Mouse (Mus musculus) heart, embryonic 11.5 days (tissue): ENCODE measurements around the gene Lrmda. TPM values are rescaled to one million over a fixed set of nuclear protein-coding genes. Genes with fewer than 3 reads are reported as not detected.

Experiments
- ATAC-seq: fragments of 200-750 bp; cut with Nextera tagmentation; replicated peaks from 2 replicates; pipeline ENCODE4 v1.8.0; 2017; ENCODE audit warnings: moderate library complexity; ENCODE audit not compliant: insufficient number of reproducible peaks, low FRiP score, low TSS enrichment
- H3K27ac ChIP-seq: fragments of 300-500 bp; sonication (generic); 2 replicates; pipeline ENCODE4 v1.5.1; 2014; ENCODE audit warnings: mild to moderate bottlenecking, low read depth, low read length
- H3K27me3 ChIP-seq: fragments of 300-500 bp; sonication (generic); 2 replicates; pipeline ENCODE4 v1.6.1; 2014; ENCODE audit warnings: mild to moderate bottlenecking, low read length, mixed read lengths; ENCODE audit not compliant: control insufficient read depth, insufficient read depth
- H3K36me3 ChIP-seq: fragments of 300-500 bp; sonication (generic); 2 replicates; pipeline ENCODE4 v1.6.1; 2014; ENCODE audit warnings: mild to moderate bottlenecking, low read length, moderate library complexity, mixed read lengths; ENCODE audit not compliant: control insufficient read depth, insufficient read depth
- H3K4me1 ChIP-seq: fragments of 300-500 bp; sonication (generic); 2 replicates; pipeline ENCODE4 v1.6.1; 2014; ENCODE audit warnings: low read length; ENCODE audit not compliant: control insufficient read depth, insufficient read depth
- H3K4me2 ChIP-seq: fragments of 300-500 bp; sonication (generic); 2 replicates; pipeline ENCODE4 v1.6.1; 2014; ENCODE audit warnings: mild to moderate bottlenecking, moderate library complexity
- H3K4me3 ChIP-seq: fragments of 300-500 bp; sonication (generic); 2 replicates; pipeline ENCODE4 v1.5.1; 2014; ENCODE audit warnings: low read depth, low read length
- H3K9ac ChIP-seq: fragments of 300-500 bp; sonication (generic); 2 replicates; pipeline ENCODE4 v1.6.1; 2014; ENCODE audit warnings: mild to moderate bottlenecking, low read depth, low read length, moderate library complexity
- H3K9me3 ChIP-seq: fragments of 300-500 bp; sonication (generic); replicated peaks from 2 replicates; pipeline ENCODE4 v1.6.1; 2016; ENCODE audit warnings: low read length; ENCODE audit not compliant: control insufficient read depth
- WGBS: fragments of 180-500 bp; shearing (Covaris S2); extraction: QIAGEN DNeasy Blood & Tissue Kit; methylation state at CpG from one replicate; pipeline ENCODE4 v1.1.7; 2014; ENCODE audit not compliant: insufficient replicate concordance; 5-methylcytosine and 5-hydroxymethylcytosine counted together
- polyA plus RNA-seq: library from polyadenylated mRNA; unstranded; fragments of >200 nt; fragmentation: Nextera tagmentation; extraction: Ambion mirVana; gene quantifications from 2 replicates; pipeline ENCODE4 v1.2.1, GENCODE M21; 2014

Lrmda gene
- polyA plus RNA-seq, 1 experiment from 2014 or later, result 0.70 TPM

DNA sequence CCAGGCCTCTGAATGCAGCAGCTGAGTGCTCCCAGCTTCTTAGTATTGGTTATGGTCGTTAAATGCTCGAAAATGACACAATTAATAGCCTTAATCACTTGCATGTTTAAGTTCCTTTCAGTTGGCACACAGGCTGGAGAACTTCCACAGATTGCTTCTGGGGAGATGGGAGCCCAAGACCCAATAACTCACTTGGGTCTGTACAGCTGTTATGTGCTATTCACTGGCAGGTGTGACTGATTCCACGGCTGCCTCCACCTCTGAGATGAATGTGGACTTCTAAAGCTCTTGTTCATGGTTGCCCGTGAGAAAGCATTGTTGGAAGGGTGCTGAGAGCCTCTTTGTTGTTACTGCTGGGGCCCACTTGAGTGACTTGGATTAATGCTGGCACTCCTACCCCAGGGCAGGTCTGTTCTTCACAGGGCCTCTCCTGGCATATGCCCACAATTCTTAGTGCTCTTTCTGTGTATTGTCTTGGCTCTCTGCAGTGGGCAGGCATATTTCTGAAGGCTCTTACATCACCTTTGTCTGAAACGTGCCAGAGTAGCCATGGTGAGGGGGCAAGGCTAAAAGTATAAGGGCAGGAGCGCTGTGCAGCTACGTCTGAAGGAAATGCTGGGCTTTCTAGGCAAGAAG lies 111.6 kb downstream of the Lrmda start:
- no peaks in the 10 kb centered on the region for H3K4me1 ChIP-seq
- no peaks in the 10 kb centered on the region for H3K27me3 ChIP-seq
- H3K9ac ChIP-seq, result no peak overlapping the region
- 70% methylated on average over 7 of the region's 7 CpGs for WGBS
- H3K9me3 ChIP-seq, result no peaks in the 10 kb centered on the region
- no peak overlapping the region for H3K4me2 ChIP-seq
- no peak for ATAC-seq
- H3K27ac ChIP-seq, result no peak overlapping the region
- H3K36me3 ChIP-seq, result no peaks in the 10 kb centered on the region
- H3K4me3 ChIP-seq, result no peak overlapping the region

DNA sequence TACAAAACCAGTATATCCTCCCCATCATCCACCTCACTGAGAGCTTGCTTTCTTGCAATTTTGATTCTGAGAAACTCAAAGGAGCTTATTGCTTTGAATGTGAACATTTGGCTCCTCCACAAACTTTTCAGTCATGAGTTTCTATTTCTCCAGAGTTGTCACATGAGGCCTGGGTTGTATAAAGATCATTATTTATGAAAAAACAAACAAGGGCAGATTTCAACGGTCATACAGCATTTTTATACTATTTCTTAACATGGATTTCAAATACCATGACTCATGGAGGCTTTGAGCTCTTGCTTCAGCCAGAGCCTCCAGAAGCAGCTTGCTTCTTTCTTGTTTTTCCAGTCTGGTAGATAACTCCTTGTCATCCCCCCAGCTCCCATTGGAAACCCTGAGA lies 119.8 kb downstream of the Lrmda start:
- no peak overlapping the region for H3K4me2 ChIP-seq
- H3K9me3 ChIP-seq, result no peaks in the 10 kb centered on the region
- no peak overlapping the region for H3K27ac ChIP-seq
- H3K27me3 ChIP-seq, result no peaks in the 10 kb centered on the region
- no peak for ATAC-seq
- 77% methylated on average over 1 of the region's 1 CpGs for WGBS
- H3K4me1 ChIP-seq, result no peaks in the 10 kb centered on the region
- H3K4me3 ChIP-seq, result no peak overlapping the region
- no peaks in the 10 kb centered on the region for H3K36me3 ChIP-seq
- H3K9ac ChIP-seq, result no peak overlapping the region

DNA sequence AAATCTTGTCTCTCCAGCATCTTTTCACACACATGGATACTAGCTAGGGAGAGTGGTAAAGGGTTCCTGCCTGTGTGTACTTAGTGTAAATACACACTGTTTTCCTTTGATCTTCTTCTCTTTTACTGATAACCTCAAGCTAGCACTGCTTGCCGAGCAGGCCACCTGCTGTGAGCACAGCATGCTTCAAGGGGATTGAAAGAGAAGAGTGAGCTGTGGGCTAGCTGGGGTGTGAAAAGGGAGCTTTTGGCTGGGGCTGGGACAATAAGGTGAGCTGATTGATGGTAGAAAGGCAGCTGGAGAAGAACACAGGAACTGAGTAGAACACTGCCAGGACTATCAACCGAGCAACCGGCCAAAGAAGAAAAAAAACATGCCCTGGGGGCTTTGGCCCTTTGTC lies 124.5 kb downstream of the Lrmda start:
- H3K9me3 ChIP-seq, result no peaks in the 10 kb centered on the region
- H3K9ac ChIP-seq, result no peak overlapping the region
- H3K27ac ChIP-seq, result no peak overlapping the region
- H3K36me3 ChIP-seq, result no peaks in the 10 kb centered on the region
- no peak overlapping the region for H3K4me3 ChIP-seq
- no peak overlapping the region for H3K4me2 ChIP-seq
- H3K4me1 ChIP-seq, result 0 out of 2 replicates have a peak, but pooled peaks cover 3% of the 10 kb centered on the region
- WGBS, result 27% methylated on average over 3 of the region's 3 CpGs
- ATAC-seq, result no peak
- H3K27me3 ChIP-seq, result no peaks in the 10 kb centered on the region

DNA sequence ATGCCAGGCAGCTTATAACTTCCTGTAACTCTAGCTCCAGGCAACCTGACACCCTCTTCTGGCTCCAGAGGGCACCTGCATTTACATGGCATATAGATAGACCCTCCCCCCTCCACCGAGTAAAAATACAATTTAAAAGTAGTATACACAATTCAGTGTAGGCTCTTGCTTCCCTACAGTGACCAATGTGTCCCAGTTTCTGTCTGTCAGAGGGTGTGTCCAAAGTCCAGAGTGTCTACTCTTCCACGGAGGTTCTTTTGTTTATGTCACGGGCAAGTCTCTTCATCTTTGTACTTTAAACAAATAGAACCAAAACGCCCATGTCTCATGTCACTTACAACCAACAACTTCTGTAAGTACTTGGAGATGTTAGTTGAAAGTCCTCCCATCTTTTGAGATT lies 126.4 kb downstream of the Lrmda start:
- no peak overlapping the region for H3K9ac ChIP-seq
- no peaks in the 10 kb centered on the region for H3K36me3 ChIP-seq
- H3K9me3 ChIP-seq, result no peaks in the 10 kb centered on the region
- no peak overlapping the region for H3K27ac ChIP-seq
- no peak for ATAC-seq
- H3K4me1 ChIP-seq, result 0 out of 2 replicates have a peak, but pooled peaks cover 3% of the 10 kb centered on the region
- WGBS, result 62% methylated on average over 4 of the region's 4 CpGs
- H3K27me3 ChIP-seq, result no peaks in the 10 kb centered on the region
- H3K4me3 ChIP-seq, result no peak overlapping the region
- no peak overlapping the region for H3K4me2 ChIP-seq

DNA sequence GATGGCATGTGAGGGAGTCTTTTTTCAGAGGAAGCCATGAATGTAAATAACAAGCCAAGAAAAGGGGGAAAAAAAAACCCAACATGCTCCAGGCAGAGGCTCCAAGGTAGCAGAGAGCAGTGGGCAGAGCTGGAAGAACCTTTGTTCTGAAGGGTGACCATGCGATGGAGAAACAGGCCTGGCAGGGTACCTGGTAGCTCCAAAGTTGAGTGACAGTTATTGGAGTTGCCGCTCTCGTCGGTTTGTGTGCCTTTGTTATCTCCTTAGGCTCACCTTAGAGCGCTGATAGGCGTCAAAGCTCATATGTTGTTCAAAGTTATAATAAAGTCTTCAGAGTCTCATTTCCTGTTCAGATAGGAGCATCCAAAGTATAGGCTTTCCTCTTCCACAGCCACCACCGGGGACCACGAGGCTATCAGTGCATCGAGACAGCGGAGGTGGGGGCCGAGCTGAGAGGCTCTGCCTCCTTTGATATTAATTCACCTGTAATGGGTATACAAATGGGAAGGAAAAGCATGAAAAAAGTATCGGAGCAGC lies 127.1 kb downstream of the Lrmda start:
- H3K27me3 ChIP-seq, result no peaks in the 10 kb centered on the region
- 0 out of 2 replicates have a peak, but pooled peaks cover 3% of the 10 kb centered on the region for H3K4me1 ChIP-seq
- H3K36me3 ChIP-seq, result no peaks in the 10 kb centered on the region
- H3K9me3 ChIP-seq, result no peaks in the 10 kb centered on the region
- ATAC-seq, result no peak
- no peak overlapping the region for H3K4me3 ChIP-seq
- no peak overlapping the region for H3K9ac ChIP-seq
- WGBS, result 77% methylated on average over 12 of the region's 12 CpGs
- H3K4me2 ChIP-seq, result no peak overlapping the region
- no peak overlapping the region for H3K27ac ChIP-seq

DNA sequence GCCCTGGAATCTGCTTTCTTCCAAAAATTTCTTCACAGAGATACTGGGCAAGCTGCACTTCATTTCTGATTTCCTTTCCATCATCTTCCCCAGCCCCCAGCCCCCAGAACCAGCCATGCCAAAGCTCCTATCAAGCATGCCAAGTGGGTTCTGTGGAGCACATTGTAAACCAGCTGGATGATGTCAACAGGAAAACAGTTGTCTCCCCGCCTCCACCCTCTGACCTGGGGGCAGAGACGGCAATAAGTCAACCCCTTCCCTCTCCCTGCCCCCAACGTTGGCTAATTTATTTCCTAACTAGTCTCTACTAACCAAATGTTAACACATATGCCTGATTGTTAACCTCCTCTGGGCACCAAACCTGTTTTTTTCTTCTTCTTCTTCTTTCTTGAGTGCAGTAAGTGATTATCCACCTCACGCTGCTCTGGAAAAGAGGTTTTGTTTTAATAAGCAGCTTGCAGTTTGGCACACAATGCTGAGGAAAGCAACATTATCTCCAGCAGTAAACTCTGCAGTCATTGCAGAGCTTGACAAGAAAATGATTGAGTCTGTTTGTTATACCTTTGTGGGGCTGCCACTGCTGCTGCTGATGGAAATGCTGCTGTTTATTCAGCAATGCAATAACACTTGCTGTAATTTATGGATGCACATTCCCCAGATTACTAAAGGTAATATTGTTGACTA lies 128.0 kb downstream of the Lrmda start:
- H3K27ac ChIP-seq, result no peak overlapping the region
- H3K9me3 ChIP-seq, result no peaks in the 10 kb centered on the region
- H3K36me3 ChIP-seq, result no peaks in the 10 kb centered on the region
- WGBS, result 19% methylated on average over 4 of the region's 4 CpGs
- no peak overlapping the region for H3K4me2 ChIP-seq
- ATAC-seq, result no peak
- H3K4me1 ChIP-seq, result 0 out of 2 replicates have a peak, but pooled peaks cover 3% of the 10 kb centered on the region
- H3K27me3 ChIP-seq, result no peaks in the 10 kb centered on the region
- no peak overlapping the region for H3K9ac ChIP-seq
- no peak overlapping the region for H3K4me3 ChIP-seq

DNA sequence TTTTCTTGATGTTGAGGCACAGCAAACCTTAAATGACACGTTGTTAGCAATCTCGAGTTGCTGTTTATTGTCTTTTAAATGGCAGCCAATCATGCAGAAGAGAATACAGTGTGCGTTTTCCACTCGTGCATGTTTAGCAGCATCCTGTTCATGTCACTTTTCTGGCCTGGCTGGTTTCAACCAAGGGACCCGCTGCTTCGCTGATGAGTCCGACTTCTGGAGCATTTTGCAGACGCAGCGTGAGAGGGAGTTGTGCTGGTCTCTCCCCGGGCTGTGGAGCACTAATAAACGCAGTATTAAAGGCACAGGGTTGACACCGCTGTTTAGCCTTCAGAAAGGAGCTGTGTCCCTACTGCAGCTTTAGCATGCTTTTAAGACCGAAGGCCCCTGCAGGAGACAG lies 133.2 kb downstream of the Lrmda start:
- Histone ChIP-seq H3K9ac (no peak overlapping the region), H3K4me2 (no peak overlapping the region), H3K4me1 (peaks cover 15% of the 10 kb centered on the region), H3K9me3 (no peaks in the 10 kb centered on the region), H3K36me3 (no peaks in the 10 kb centered on the region), H3K4me3 (no peak overlapping the region), H3K27me3 (no peaks in the 10 kb centered on the region), H3K27ac (no peak overlapping the region)
- WGBS, result 56% methylated on average over 13 of the region's 13 CpGs
- no peak for ATAC-seq

DNA sequence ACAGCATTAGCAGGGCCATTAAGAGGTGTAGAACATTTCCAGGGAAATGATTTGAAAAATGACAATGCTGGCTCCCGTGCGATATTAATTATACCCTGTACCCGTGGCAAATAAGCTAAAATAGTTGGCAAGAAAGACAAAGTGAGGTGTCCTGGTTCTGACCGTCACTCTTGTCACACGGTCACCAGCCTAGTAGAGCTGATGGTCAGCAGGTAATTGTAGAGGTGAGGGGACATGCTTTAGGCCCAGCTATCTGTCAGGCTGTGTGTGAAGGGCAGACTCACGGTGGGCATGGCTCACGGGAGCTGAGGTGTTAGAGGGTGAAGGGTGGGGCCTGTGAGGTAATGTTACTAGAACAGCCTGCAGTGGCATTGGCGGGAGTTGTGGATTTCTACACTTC lies 134.6 kb downstream of the Lrmda start:
- Histone ChIP-seq H3K9me3 (no peaks in the 10 kb centered on the region), H3K27me3 (no peaks in the 10 kb centered on the region), H3K4me1 (peaks cover 15% of the 10 kb centered on the region), H3K9ac (no peak overlapping the region), H3K4me2 (no peak overlapping the region), H3K36me3 (no peaks in the 10 kb centered on the region), H3K27ac (no peak overlapping the region), H3K4me3 (no peak overlapping the region)
- WGBS, result 68% methylated on average over 8 of the region's 8 CpGs
- ATAC-seq, result no peak
